Mouse (Mus musculus) heart, postnatal 10 days (tissue): ENCODE measurements around the gene Tns1. TPM values are rescaled to one million over a fixed set of nuclear protein-coding genes. Genes with fewer than 3 reads are reported as not detected.
A peak's percentile ranks its signal among the peaks of the same experiment; 100 is the strongest.
"Not testable (repeated sequence)": the region's sequence is repeated elsewhere in the genome, so short reads cannot be mapped to it uniquely, and the experiment has no call there.

ENCODE experiments used
- DNase-seq, 2 experiments: peaks; one replicate each; pipeline ENCODE4 v3.0.0; 2021
- intact Hi-C: fragments of 180-260 bp; cut with DNase I; formaldehyde crosslinking; loops from one replicate; pipeline ENCODE4 v1.15.1; 2025
- total RNA-seq, 2 experiments: library from RNA; stranded (reverse); gene quantifications; 2 replicates each; pipeline ENCODE4 v1.2.3; 2021

Tns1 gene
- 100 to 1,000 TPM; 532 to 688 TPM for total RNA-seq

DNA sequence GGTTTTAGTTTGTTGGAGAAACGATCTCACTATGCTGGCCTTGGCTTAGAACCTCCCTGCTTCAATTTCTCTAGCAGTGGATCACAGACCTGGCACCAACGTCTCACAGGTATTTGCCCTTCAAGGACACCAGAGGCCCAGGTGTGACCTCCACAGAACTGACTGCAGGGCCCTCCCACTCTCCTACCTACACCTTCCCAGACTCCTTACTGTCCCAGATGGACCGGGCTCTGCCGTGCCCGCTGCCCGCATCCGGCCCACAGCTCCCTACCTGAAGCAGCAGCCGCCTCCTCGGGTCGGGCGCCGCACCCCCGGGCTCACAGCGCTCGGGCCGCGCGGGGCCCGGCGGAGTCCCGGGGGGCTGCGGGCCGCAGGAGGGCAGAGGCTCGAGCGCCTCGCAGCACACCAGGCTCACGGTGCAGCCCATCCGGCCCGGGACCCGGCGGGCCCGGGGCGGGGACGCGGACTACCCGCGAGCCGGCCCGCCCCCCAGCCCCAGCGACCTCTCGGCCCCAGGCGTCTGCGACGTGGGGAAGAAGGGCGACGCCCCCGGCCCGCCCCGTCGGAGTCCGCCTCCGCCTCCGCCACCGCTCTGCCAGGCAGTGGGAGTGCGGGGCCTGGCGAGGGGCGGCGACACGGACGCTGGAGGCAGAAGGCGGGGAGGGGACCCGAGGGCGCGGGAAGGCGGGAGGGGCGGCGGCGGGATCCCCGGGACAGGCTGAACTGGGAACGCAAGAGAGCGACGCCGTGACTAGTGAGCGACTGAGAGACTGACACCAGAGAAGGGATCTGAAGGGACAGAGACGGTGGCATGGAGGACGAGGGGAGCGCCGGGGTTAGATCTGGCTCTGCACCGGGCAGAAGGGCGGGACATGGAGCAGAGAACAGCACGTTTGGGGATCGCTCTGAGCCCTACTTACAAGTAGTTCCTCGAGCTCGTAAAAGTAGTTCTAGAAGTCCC lies at the start of gene Tns1:
Tns1 (minus strand) TSS at position 429 of the 961 bp plus-strand sequence.
- DNase-seq: peak; percentile 68 to 75
- intact Hi-C loops: no loop called here

DNA sequence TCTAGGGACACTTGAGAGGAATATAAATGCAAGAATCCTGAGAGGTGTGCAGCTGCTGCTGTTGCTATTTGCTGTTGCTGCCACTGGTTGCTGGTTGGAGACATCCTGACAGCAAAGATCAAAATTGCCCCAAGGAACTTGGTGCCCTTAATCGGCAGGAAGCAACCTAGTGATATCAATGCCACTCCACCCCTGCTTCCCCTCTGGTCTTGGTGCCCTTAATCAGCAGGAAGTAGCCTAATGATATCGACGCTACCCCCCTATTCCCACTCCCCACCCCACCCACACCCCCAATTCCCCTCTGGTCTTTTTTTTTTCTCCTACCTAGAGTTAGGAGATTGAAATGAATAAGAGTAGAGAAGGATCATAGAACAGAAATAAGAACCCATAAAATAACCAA lies 48.5 kb upstream of the Tns1 start:
- no peak for DNase-seq

DNA sequence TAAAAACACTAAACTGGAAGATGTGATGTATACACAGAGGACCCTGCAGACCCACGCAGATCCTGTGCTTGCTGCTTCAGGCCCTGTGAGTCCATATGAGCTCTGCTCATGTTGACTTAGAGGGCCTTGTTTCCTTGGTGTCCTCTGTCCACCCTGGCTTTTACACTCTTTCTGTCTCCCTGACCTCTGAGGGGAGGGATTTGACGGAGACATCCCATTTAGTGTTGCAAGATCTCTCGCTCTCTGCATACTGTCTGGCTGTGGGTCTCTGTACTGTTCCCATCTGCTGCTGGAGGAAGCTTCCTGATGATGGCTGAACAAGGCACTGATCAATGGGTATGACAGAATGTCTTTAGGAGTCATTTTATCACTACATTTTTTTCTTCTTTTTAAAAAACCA lies 45.5 kb upstream of the Tns1 start:
- intact Hi-C loops: loop anchor here (1.0 kb wide), 1 partner anchor 16 kb away; no protein-coding TSS in a partner anchor
- no peak for DNase-seq

More for the DNA sequence above, 48.5 kb upstream of the Tns1 start:
- intact Hi-C loops: no loop called here

DNA sequence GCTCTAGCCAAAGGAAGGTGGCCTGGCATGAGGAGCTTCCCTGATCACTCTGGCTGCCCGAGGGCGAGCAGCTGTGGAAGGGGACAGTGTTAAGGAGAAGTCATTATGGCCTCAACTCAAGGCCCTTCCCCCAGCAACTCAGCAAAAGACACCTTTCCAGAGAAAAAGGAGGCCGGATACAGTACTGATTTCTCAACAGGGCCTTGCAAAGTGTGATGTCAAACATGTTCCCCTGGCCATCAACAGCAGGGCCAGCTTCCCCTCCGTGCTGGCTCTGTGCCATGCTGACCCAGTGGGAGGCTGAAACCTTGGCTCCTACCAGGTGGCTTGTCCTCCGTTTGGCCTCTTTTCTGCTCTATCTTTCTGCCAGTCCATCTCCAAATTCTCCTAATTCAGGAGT lies 42.9 kb upstream of the Tns1 start:
- no peak for DNase-seq
- intact Hi-C loops: no loop called here

DNA sequence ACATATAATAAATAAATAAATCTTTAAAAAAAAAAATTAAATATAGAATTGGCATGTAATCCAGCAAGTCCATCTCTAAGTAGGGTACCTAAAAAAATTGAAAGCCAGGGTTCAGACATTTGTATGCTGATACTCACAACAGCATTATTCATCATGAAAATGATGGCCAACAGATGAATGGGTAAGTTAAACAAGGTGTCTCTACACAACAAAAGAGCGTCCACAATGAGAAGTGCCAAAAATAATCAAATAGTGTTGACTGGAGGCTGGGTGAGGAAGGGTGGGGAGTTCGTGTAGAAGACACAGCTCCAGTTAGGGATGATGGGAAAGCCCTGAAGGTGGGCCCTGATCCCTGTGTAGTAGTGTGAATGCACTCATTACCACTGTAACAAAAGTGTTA lies 35.8 kb upstream of the Tns1 start:
- DNase-seq: no peak
- intact Hi-C loops: no loop called here

DNA sequence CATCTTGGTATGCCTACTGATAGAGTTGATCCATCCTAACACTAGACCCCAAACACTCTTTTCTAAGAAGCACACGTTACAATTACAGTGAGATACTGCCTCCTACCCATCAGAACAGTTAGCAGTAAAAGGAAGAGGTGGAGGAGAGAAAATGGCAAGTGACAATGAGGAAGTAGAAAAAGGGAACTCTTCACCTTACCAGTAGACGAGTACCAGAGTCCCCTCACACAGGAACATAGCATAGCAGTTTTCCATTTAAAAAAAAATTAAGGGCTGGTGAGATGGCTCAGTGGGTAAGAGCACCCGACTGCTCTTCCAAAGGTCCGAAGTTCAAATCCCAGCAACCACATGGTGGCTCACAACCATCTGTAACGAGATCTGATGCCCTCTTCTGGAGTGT lies 35.4 kb upstream of the Tns1 start:
- intact Hi-C loops, DNase-seq: not testable (repeated sequence)

DNA sequence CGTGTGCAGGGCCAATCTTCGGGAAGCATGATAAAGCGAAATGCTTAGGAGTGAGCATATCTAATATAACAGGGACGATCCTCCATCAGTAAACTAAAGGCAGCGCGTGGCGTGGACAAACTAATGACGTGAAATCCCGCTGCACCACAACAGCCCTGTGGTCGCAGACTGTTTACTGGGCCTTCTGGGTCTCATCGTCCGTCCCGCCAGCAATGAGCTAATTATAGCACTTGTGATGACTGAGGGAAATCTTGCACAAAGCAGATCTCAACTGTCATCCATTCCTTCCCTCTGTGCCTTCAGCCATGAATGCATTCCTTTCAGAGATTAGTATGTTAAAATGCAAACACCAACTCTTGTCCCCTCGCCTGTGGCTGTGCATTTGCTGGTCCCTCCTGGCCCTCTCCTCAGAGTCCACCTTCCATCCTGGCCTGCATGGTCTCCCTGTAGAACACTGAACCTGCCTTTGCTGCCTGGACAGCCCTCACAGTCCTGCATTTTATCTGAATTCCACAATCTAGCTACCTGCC lies 32.2 kb upstream of the Tns1 start:
- no peak for DNase-seq
- intact Hi-C loops: no loop called here

DNA sequence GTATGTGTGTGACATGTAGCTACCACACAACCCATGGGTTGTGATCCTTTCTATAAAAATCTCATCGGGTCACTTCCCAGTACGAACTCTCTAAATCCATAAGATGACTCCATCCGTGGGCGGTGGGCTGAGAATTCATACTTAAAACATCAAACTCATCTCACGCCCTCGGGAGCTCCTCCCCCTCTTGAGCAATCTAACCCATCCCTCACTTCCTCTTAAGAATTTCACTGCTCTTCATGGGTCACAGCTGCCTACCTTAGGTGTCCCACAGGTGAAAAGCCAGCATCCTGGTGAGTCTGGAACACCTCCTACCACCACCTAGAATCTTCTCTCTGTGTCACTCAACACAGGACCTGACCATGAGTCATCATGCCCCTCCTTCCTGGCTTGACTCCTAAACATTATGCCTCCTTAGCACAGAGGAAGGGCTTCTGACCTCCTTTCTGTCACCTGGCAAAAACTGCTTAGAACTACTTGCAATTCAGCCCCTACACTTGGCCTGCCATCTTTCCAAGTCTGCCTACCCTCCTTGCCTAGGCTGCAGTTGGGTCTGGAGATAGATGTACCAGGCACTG lies 31.3 kb upstream of the Tns1 start:
- DNase-seq: no peak
- intact Hi-C loops: no loop called here

DNA sequence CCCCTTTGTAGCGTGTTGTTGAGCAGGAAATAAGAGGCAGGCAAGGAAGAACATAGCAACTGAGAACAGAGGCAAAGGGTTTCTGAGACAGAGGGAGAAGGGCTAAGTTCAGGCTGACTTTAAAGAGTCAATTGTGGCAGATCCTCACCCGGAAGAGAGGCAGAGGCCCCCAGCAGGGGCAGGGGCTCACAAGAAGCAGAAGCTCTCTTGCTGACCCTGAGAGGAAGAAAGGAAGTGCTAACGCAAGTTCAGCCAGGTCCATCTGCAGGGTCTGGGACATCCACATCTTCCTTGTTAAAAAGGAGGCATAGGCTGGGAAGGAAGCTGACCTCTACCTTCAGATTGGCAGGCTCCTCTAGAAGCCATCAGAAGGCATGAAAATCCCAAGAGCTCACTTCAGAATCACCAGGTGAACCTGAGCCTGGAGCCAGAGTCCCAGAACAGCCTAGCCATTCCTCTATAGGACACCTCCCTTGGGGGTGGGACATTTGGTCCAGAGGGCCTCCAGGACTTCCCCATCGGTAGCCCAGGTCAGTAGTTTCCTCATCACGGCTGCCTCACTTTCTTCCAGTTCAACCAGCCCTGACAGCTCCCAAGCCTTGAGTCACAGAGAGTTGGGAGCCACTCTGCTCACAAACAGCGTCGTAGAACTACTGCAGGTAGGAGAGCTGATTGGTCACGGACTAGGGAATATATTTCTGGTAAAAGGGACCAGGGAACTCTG lies 29.4 kb upstream of the Tns1 start, which contains the start of gene Cxcr2:
Cxcr2 (plus strand) TSS at position 529 of the 724 bp plus-strand sequence.
- intact Hi-C loops: no loop called here

DNA sequence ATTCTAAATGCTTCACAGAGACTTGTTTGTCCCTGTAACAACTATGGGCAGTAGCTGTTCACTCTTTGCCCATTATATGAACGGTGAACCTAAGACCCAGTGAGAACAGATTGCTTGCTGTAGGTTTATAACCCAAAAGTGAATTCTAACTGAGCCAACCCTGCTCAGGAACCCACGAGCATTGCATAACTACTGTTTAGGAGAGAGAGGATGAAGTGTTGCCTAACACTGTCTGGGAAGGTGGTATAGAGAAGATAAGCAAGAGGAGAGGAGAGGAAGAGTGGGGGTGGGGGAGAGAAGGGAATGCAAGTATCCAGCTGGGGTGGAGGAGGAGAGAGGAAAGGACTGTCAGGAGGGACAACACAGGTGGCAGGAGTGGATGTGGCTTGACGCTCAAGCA lies 26.8 kb upstream of the Tns1 start:
- no peak for DNase-seq
- intact Hi-C loops: no loop called here

More for the DNA sequence above, 29.4 kb upstream of the Tns1 start, which contains the start of gene Cxcr2:
- DNase-seq: no peak

DNA sequence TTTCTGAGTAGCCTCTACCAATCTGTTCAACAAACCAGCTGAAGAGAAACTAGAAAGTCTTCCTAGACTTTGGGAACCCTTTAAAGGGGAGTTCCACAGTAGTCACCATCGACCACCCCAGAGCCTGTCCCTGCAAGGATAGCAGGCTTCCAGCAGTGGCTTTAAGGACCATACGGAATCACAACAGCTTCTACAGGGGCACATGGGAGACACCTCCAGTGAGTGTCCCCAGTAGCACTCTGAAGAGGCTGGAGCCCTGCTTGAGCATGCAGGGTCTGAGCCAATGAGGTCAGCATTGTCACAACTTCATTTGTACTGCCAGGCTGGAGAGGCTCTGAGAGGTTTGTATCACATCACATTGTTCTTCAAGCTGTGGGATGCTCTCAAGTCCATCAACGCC lies 25.9 kb upstream of the Tns1 start:
- intact Hi-C loops: no loop called here
- no peak for DNase-seq

DNA sequence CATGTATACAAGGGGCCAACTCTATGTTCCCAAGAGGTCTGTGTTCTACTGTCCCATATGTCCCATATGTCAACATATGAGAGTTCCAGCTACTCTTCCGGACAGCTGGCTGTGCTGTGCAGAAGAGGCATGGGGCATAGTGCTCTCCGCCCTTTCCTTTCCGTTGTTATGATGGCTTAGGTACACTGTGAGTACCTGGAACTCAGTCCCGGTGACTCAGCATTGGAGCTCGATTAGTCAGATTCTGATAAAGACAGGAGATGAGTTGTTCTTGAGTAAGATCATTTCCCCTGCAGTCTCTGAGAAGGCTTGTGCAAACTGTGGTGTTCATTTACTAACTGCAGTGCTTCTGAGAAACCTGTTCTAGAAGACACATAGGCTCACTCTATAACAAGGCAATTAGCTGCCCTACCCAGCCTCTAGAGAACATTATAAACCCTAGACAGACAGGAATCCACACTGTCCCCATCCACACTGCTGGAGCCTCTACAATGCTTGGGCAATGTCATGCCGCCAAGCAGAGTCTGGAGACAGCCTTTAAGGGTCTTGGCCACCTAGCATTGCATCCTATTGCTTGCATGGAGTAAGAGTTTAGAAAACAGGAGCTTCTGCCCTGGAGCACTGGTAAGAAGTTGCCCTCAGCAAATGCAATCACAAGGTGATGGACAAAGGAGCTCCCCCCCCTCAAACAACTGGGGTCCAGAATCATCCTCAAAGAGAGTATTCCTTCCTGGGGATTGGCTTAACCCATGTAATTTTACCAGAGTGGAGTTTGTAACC lies 25.0 kb upstream of the Tns1 start:
- DNase-seq: no peak
- intact Hi-C loops: no loop called here

DNA sequence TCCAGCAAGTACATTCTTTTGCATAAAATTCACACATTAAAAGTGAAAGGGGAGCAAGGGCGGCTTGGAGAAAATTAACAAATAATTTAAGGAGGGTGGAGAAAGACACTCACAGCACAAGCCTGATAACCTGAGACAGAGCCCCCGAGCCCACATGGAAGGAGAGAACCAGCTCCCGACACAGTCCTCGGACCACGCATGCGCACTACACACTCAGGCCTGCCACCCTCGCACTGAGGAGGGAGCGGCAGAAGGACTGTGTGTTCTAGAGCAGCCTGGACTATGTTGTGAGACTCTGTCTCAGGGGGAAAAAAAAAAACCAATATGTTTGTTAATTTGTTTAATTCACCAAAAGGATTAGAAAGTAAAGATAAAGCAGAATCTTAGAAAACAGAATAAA lies 17.5 kb upstream of the Tns1 start:
- intact Hi-C loops: no loop called here
- DNase-seq: no peak

DNA sequence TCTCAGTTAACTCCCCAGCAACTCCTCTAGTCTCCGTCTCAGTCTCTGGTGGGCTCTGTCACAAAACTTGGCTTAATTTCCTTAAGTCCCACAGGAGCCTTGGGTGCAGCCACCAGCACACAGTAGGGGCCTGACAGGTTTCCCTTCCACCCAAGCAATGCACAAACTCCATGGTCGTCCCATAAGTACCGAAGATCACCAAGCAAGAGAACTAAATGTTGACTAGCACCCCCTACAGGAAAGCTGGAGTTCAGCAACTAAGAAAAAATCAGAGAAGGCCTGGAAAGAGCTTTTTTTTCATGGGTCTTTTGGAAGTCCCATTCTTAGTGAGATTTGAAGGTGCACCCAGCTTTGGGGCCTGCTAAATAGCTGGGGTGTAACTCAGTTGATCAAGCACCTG lies 15.2 kb upstream of the Tns1 start:
- no peak for DNase-seq
- intact Hi-C loops: no loop called here

DNA sequence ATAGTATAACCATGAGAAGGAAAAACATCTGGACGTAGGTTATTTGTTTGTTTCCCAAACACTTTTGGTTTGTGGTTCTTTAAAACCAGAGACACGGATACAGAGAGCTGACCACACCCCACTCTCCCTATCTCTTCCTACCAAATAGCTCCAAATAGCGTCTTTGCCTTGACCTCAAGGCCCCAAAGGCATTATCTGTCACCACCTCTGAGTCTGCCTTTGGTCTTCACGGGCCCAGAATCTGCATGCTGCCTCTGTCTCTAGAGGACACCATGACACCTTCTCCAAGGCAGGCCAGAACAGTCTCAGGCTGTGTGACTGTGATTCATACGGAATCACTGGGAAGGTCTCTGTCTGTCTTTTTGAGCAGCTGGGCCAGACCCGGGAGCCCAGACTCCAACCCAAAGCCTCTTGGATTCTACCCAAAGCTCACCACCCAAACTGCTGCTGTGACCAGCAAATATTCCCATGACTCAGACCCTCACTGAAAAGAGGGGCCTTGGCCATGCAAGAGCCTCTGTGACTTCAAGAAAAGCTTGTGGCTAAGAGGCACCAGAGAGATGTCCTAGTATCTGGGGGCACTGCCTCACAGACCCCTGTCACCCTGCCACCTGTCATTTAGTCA lies 11.2 kb upstream of the Tns1 start:
- no peak for DNase-seq
- intact Hi-C loops: no loop called here

DNA sequence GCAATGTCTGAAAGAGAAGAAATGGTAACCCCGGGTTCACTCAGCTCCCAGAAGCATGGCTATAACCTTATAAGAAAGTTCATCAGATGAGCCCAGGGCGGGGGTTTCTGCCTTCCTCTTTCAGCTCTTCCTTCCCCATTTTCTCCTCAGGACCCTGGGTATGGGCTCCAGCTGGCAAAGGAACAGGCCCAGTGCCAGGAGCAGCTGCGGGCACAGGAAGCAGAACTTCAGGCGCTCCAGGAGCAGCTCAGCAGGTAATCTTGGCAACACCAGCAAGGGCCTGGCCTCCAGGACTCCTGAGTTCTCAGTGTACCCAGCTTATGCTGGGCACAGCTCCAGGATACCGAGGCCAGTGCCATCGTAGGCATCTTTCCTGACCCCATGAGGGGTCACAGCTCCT lies 9.7 kb upstream of the Tns1 start:
- intact Hi-C loops: no loop called here
- no peak for DNase-seq

DNA sequence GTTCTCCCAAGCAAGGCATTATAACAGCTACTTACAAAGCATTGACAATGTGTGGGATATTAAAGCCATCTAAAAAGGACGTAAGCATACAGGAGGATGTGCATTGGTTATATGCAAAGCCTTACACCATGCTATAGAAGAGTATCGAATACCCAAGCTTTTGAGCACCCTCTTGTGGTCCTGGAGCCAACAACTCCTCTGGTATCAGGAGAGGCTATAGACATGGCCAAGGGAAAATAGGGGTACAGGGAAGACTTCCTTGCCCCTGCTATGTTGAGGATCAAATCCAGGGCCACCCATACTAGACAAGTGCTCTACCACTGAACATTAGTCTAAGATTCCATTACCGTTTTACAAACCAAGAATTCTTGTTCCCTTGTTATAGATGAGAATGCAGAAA lies 7.8 kb upstream of the Tns1 start:
- no peak for DNase-seq
- intact Hi-C loops: no loop called here

DNA sequence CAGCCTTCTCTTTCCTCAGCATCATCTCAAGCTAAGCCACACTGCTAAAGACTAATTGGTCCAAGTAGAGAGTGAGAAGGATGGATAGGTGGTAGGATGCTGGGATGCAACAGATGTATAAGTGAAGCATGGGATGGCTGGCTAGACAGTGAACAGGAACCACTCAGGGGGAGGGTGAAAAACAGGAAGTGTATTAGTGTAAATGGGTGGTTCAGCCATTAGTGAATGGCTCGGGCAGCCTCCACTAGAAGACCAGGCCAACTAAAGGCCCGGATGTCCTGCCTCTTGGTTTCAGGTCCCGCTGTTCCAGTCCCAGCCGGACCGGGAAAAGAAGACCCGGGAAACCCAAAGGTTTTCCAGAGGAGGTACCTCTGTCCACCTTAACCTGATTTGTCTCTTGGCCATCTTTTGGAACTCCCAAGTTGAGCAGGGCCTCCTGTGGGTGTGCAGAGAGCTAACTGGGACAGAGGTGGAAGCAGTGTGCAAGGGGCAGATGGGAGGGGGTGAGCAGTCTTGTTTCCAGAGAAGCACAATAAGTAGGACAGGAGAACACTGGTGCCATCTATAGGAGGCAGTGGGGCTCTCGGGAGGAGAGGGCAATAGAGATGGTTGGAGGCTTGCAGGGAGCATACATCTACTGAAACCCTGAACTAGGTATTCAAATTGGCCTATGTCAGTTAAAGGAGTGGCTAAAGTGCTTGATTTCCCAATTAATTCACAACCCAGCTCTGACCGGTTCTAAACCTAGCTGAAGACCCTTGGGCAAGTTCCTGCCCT lies 6.8 kb upstream of the Tns1 start:
- DNase-seq: no peak
- intact Hi-C loops: no loop called here

DNA sequence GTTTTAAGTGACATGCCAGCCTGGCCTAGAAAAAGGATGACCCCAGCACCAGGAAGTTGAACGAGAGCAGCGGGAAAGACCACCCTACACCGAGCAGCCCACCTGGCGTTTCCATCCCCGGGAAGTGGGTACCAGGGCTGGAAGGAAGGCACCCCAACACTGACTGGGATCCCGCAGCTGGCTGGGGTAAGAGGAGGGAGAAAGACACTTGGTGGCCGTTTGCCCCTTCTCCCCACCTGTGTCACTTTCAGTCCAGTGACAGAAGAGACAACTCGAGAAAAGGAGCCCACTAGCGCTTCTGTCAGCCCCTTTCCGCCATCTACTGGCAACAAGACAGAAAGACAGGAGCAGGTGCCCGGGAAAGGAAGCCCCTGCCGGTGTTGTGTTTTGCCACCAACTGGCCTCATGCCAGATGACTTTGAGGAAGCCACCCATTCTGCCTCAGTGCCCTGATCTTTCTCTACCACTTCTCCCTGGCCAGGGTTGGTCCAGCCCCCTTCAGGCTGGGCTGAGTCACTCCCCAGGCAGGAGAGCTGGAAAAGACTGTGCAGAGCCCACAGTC lies 823 bp upstream of the Tns1 start, which contains the start of gene Rufy4:
Rufy4 (plus strand) TSS at position 551 of the 562 bp plus-strand sequence.
- intact Hi-C loops: loop anchor here (1.0 to 5.0 kb wide), 3 partner anchors 42 to 224 kb away; no protein-coding TSS in a partner anchor
- DNase-seq: peak; percentile 83 to 86
